In genomic region chr2:180779226-180780104, GRCm38 (mm10) we compare ENCODE assay signal across 9 mouse cellular contexts. TPM values are rescaled to one million over a fixed set of nuclear protein-coding genes. Genes with fewer than 3 reads are reported as not detected.
DNase-seq lines count a peak whose midpoint lies in the region; ATAC-seq lines count a peak whose summit lies in the region.
"Had no signal": no experiment of that assay in that cellular context is flagged by ENCODE, and none has a peak within 500 bp of the region (broad histone marks: within the 10 kb centered on the region; RNA-seq: fewer than 3 reads in every experiment).

No protein-coding gene starts in this region.

- H3K27me3 ChIP-seq in kidney, embryonic 16.5 days (ENCODE audit: insufficient read depth, low read length): peaks cover 64% of the 10 kb centered on the region
- peaks cover 64% of the 10 kb centered on the region for H3K27me3 ChIP-seq in hindbrain, embryonic 14.5 days (ENCODE audit: control insufficient read depth, insufficient read depth, low read length)
- H3K27me3 ChIP-seq in midbrain, embryonic 15.5 days (replicated peaks): peaks cover 58% of the 10 kb centered on the region

- no peak overlapping the region for H3K4me3 ChIP-seq in kidney, embryonic 16.5 days (ENCODE audit: low read length)
- H3K4me3 ChIP-seq in hindbrain, embryonic 14.5 days (replicated peaks; ENCODE audit: low read length): no peak overlapping the region
- no peak overlapping the region for H3K4me3 ChIP-seq in midbrain, embryonic 15.5 days
- H3K4me3 ChIP-seq: embryonic facial prominence, embryonic 13.5 days had no signal

- H3K36me3 ChIP-seq in kidney, embryonic 16.5 days (ENCODE audit: insufficient read depth, low read length): no peaks in the 10 kb centered on the region
- no peaks in the 10 kb centered on the region for H3K36me3 ChIP-seq in hindbrain, embryonic 14.5 days (replicated peaks; ENCODE audit: control insufficient read depth, insufficient read depth)
- H3K36me3 ChIP-seq in midbrain, embryonic 15.5 days (replicated peaks): no peaks in the 10 kb centered on the region
- H3K36me3 ChIP-seq: embryonic facial prominence, embryonic 13.5 days had no signal

- H3K27ac ChIP-seq in kidney, embryonic 16.5 days (ENCODE audit: low read length): no peak overlapping the region
- H3K27ac ChIP-seq in hindbrain, embryonic 14.5 days: no peak overlapping the region
- H3K27ac ChIP-seq in midbrain, embryonic 15.5 days: no peak overlapping the region
- H3K27ac ChIP-seq: embryonic facial prominence, embryonic 13.5 days had no signal

- no peak overlapping the region for H3K4me2 ChIP-seq in kidney, embryonic 16.5 days (replicated peaks; ENCODE audit: low read depth, low read length)
- H3K4me2 ChIP-seq in hindbrain, embryonic 14.5 days (replicated peaks): no peak overlapping the region
- H3K4me2 ChIP-seq in midbrain, embryonic 15.5 days: no peak overlapping the region
- H3K4me2 ChIP-seq: embryonic facial prominence, embryonic 13.5 days had no signal

- WGBS in kidney, embryonic 16.5 days: 23% methylated on average over 12 of the region's 12 CpGs
- 23% methylated on average over 12 of the region's 12 CpGs for WGBS in hindbrain, embryonic 14.5 days
- 24% methylated on average over 12 of the region's 12 CpGs for WGBS in midbrain, embryonic 15.5 days

- 0 out of 2 replicates have a peak, but pooled peaks cover 7% of the 10 kb centered on the region for H3K4me1 ChIP-seq in kidney, embryonic 16.5 days (ENCODE audit: insufficient read depth, low read length)
- peaks cover 11% of the 10 kb centered on the region; the same call in 1 of the 2 replicates for H3K4me1 ChIP-seq in hindbrain, embryonic 14.5 days (replicated peaks; ENCODE audit: control insufficient read depth, insufficient read depth, low read length)
- H3K4me1 ChIP-seq in midbrain, embryonic 15.5 days: peaks cover 12% of the 10 kb centered on the region

- no peak overlapping the region for H3K9ac ChIP-seq in kidney, embryonic 16.5 days (replicated peaks; ENCODE audit: low read length)
- H3K9ac ChIP-seq in hindbrain, embryonic 14.5 days: no peak overlapping the region
- H3K9ac ChIP-seq in midbrain, embryonic 15.5 days: 0 out of 2 replicates have a peak overlapping the region, but pooled peaks have one; percentile 15
- H3K9ac ChIP-seq: embryonic facial prominence, embryonic 13.5 days had no signal

- H3K9me3 ChIP-seq in kidney, embryonic 16.5 days (ENCODE audit: low read length): no peaks in the 10 kb centered on the region
- H3K9me3 ChIP-seq in hindbrain, embryonic 14.5 days (ENCODE audit: control insufficient read depth, low read length): no peaks in the 10 kb centered on the region
- no peaks in the 10 kb centered on the region for H3K9me3 ChIP-seq in midbrain, embryonic 15.5 days
- H3K9me3 ChIP-seq: embryonic facial prominence, embryonic 13.5 days had no signal

- peak; percentile 47 for DNase-seq in kidney, adult 18-20 months
- peak; percentile 48 to 60 for DNase-seq in adrenal gland, postnatal 36 days
- peak; percentile 18 for DNase-seq in fibroblast of lung, adult 2 months (ENCODE audit: low read depth)
- peak; percentile 89 for DNase-seq in hindbrain, embryonic 14.5 days (ENCODE audit: low spot score)
- DNase-seq in left cerebral cortex, postnatal 25 days (ENCODE audit: low spot score in 2 of 2): peak; percentile 66 to 71
- DNase-seq in spleen, postnatal 4 days (ENCODE audit: low spot score in 2 of 2): peak; percentile 30 to 82

- ATAC-seq in kidney, embryonic 16.5 days (ENCODE audit: low FRiP score, low TSS enrichment): no peak; the same call in 1 of the 2 replicates
- no peak; the same call in 1 of the 2 replicates for ATAC-seq in hindbrain, embryonic 14.5 days (ENCODE audit: low FRiP score)
- ATAC-seq in midbrain, embryonic 15.5 days (replicated peaks): peak; percentile 50

- intact Hi-C loops in left cerebral cortex, postnatal 25 days (cut with DNase I): loop anchor here (1.0 to 10.0 kb wide), 4 partner anchors 34 to 505 kb away; partner anchors contain the start of gene Cables2

RNA-seq across cellular contexts. Expression of gene Bhlhe23, which starts 2.8 kb away (rescaled TPM):
- polyA plus RNA-seq in kidney, embryonic 16.5 days (2015; fragmentation: Nextera tagmentation; extraction: Ambion mirVana): not detected in 2 replicates
- not detected for total RNA-seq in adrenal gland, postnatal 36 days (2021)
- 0.36 and 1.3 TPM in 2 replicates for polyA plus RNA-seq in hindbrain, embryonic 14.5 days (2014; fragmentation: Nextera tagmentation; extraction: Ambion mirVana)
- under 1 TPM in 1 of 2 experiments, not detected in 1; 0.16 TPM for total RNA-seq in left cerebral cortex, postnatal 25 days (2021)
- polyA plus RNA-seq in midbrain, embryonic 15.5 days (2015; fragmentation: Nextera tagmentation; extraction: Ambion mirVana): 14.9 and 16.5 TPM in 2 replicates
- polyA plus RNA-seq: embryonic facial prominence, embryonic 13.5 days had no signal

RNA-seq across cellular contexts. Expression of gene Slc17a9, which starts 54.4 kb away (rescaled TPM):
- polyA plus RNA-seq in kidney, embryonic 16.5 days (2015; fragmentation: Nextera tagmentation; extraction: Ambion mirVana): 0.40 and 0.66 TPM in 2 replicates
- total RNA-seq in adrenal gland, postnatal 36 days (2021): 1 to 10 TPM; 1.1 to 1.2 TPM
- 0.16 and 0.37 TPM in 2 replicates for polyA plus RNA-seq in hindbrain, embryonic 14.5 days (2014; fragmentation: Nextera tagmentation; extraction: Ambion mirVana)
- under 1 TPM; 0.30 to 0.53 TPM for total RNA-seq in left cerebral cortex, postnatal 25 days (2021)
- polyA plus RNA-seq in midbrain, embryonic 15.5 days (2015; fragmentation: Nextera tagmentation; extraction: Ambion mirVana): 0.17 and 0.26 TPM in 2 replicates

Comparison
In these comparisons a context has a peak if more than half of its experiments do, and no peak if none do; other contexts are left out.
1. DNase-seq: peak in every context shown above with its lines; median percentile 89 in hindbrain, embryonic 14.5 days; 68 in left cerebral cortex, postnatal 25 days; 56 in spleen, postnatal 4 days; 54 in adrenal gland, postnatal 36 days; 47 in kidney, adult 18-20 months; 18 in fibroblast of lung, adult 2 months.